ENCODE assay signal across 9 mouse cellular contexts in the genomic region with DNA sequence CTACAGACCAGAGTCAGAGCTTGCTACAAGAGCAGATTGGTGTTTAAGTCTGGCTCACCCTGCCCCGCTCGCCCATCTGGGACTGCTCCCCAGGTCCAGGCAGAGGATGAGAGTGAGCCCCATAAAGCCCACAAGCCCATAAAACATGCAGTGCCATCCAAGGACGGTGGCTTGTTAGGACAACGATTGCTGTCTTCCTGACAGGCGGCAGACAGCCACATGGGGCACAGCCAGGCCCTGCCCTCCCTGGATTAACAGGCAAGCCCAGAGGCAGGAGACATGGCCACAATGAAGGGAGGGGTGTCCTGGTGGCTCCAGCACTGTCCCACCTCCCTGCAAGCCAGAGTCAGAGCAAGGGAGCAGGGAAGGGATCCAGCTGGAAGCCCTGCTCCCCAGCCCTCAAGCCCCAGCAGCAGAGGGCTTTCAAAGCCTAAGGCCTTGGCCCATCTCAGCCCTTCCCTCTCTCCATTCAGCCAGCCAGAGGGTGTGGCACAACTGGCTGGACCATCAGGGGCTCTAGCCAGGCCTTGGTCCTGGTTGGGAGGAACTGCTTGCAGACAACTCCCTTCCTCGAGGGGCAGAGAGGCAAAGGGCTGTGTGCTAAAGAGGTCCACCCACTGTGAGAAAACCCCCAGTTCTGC. TPM values are rescaled to one million over a fixed set of nuclear protein-coding genes. Genes with fewer than 3 reads are reported as not detected.
DNase-seq lines count a peak whose midpoint lies in the region; ATAC-seq and TF ChIP-seq lines count a peak whose summit lies in the region.
"Had no signal": no experiment of that assay in that cellular context is flagged by ENCODE, and none has a peak within 500 bp of the region (broad histone marks: within the 10 kb centered on the region; RNA-seq: fewer than 3 reads in every experiment).

No protein-coding gene starts in this region.

- H3K9me3 ChIP-seq in midbrain, embryonic 10.5 days (replicated peaks), result no peaks in the 10 kb centered on the region
- H3K9me3 ChIP-seq in midbrain, embryonic 16.5 days (replicated peaks; ENCODE audit: control insufficient read depth, low read length, poor library complexity, severe bottlenecking), result no peaks in the 10 kb centered on the region
- no peaks in the 10 kb centered on the region for H3K9me3 ChIP-seq in midbrain, embryonic 11.5 days (ENCODE audit: control insufficient read depth, low read length)

- no peak overlapping the region for H3K4me2 ChIP-seq in midbrain, embryonic 16.5 days (ENCODE audit: low read length)
- no peak overlapping the region for H3K4me2 ChIP-seq in midbrain, embryonic 11.5 days

- peak overlapping the region; percentile 65 for H3K27ac ChIP-seq in midbrain, embryonic 10.5 days (replicated peaks)
- H3K27ac ChIP-seq in midbrain, embryonic 16.5 days (ENCODE audit: low read length), result no peak overlapping the region
- H3K27ac ChIP-seq in gastrocnemius, adult 2 months, result peak overlapping the region; percentile 86
- H3K27ac ChIP-seq in midbrain, embryonic 11.5 days (ENCODE audit: low read depth, low read length), result no peak overlapping the region

- no peak for DNase-seq in midbrain, embryonic 10.5 days (ENCODE audit: low spot score)
- peak; percentile 83 for DNase-seq in gastrocnemius, adult 2 months
- DNase-seq in heart, postnatal 10 days, result peak; percentile 74 to 76
- peak; percentile 62 to 71 for DNase-seq in lung, postnatal 4 days
- no peak for DNase-seq in spleen, adult 12 weeks (ENCODE audit: low spot score)
- DNase-seq in midbrain, embryonic 11.5 days (ENCODE audit: low spot score, missing footprints), result no peak
- DNase-seq in spleen, adult 18-20 months, result no peak
- DNase-seq: kidney, adult 8-10 months had no signal

- intact Hi-C loops in gastrocnemius, adult 2 months (cut with DNase I), result loop anchor here (2.0 kb wide), 1 partner anchor 41 kb away; the partner anchor contains the start of genes Rufy4 and Tns1
- intact Hi-C loops in heart, postnatal 10 days (cut with DNase I), result no loop called here

- H3K27me3 ChIP-seq in midbrain, embryonic 10.5 days (ENCODE audit: low read depth, poor library complexity, severe bottlenecking), result peaks cover 11% of the 10 kb centered on the region; the same call in 1 of the 2 replicates
- H3K27me3 ChIP-seq in midbrain, embryonic 16.5 days (ENCODE audit: control insufficient read depth, insufficient read depth, low read depth, low read length), result no peaks in the 10 kb centered on the region
- H3K27me3 ChIP-seq in midbrain, embryonic 11.5 days (ENCODE audit: control insufficient read depth, insufficient read depth, low read length), result no peaks in the 10 kb centered on the region

- 78% methylated on average over 6 of the region's 6 CpGs for WGBS in midbrain, embryonic 10.5 days
- WGBS in midbrain, embryonic 16.5 days, result 60% methylated on average over 6 of the region's 6 CpGs
- WGBS in midbrain, embryonic 11.5 days, result 61% methylated on average over 6 of the region's 6 CpGs

- TF ChIP-seq CTCF in gastrocnemius, adult 2 months (IDR thresholded peaks at IDR 0.05), result no peak

- ATAC-seq in midbrain, embryonic 16.5 days, result no peak
- ATAC-seq in midbrain, embryonic 11.5 days (ENCODE audit: low FRiP score), result no peak

- H3K9ac ChIP-seq in midbrain, embryonic 16.5 days (ENCODE audit: low read depth, low read length), result no peak overlapping the region
- H3K9ac ChIP-seq in midbrain, embryonic 11.5 days (ENCODE audit: low read length), result no peak overlapping the region

- H3K4me1 ChIP-seq in midbrain, embryonic 10.5 days, result peaks cover 41% of the 10 kb centered on the region
- H3K4me1 ChIP-seq in midbrain, embryonic 16.5 days (ENCODE audit: control insufficient read depth, insufficient read depth, low read length), result no peaks in the 10 kb centered on the region
- H3K4me1 ChIP-seq in midbrain, embryonic 11.5 days (ENCODE audit: control insufficient read depth, insufficient read depth, low read length), result peaks cover 3% of the 10 kb centered on the region; the same call in 1 of the 2 replicates

- H3K36me3 ChIP-seq in midbrain, embryonic 10.5 days, result no peaks in the 10 kb centered on the region
- H3K36me3 ChIP-seq in midbrain, embryonic 16.5 days (ENCODE audit: control insufficient read depth, insufficient read depth, low read length), result no peaks in the 10 kb centered on the region
- no peaks in the 10 kb centered on the region for H3K36me3 ChIP-seq in midbrain, embryonic 11.5 days (ENCODE audit: control insufficient read depth, insufficient read depth, low read length)

- no peak overlapping the region for H3K4me3 ChIP-seq in midbrain, embryonic 10.5 days
- H3K4me3 ChIP-seq in midbrain, embryonic 16.5 days (ENCODE audit: low read depth, low read length), result no peak overlapping the region
- peak overlapping the region; percentile 44 for H3K4me3 ChIP-seq in gastrocnemius, adult 2 months
- no peak overlapping the region for H3K4me3 ChIP-seq in midbrain, embryonic 11.5 days (ENCODE audit: low read depth, low read length)

RNA-seq across cellular contexts. Expression of gene Tns1, which starts 40.1 kb away (rescaled TPM):
- 10.3 and 13.4 TPM in 2 replicates for polyA plus RNA-seq in midbrain, embryonic 10.5 days (2016; fragmentation: Nextera tagmentation; extraction: Ambion mirVana)
- polyA plus RNA-seq in midbrain, embryonic 16.5 days (2015; fragmentation: Nextera tagmentation; extraction: Ambion mirVana), result 8.2 and 11.8 TPM in 2 replicates
- total RNA-seq in gastrocnemius, adult 2 months (2021), result 100 to 1,000 TPM; 294 to 305 TPM
- total RNA-seq in heart, postnatal 10 days (2021), result 100 to 1,000 TPM; 532 to 688 TPM
- polyA plus RNA-seq in midbrain, embryonic 11.5 days (2014; fragmentation: Nextera tagmentation; extraction: Ambion mirVana), result 6.9 and 9.3 TPM in 2 replicates

RNA-seq across cellular contexts. Expression of gene Rufy4, which starts 41.2 kb away (rescaled TPM):
- 0.29 and 0.51 TPM in 2 replicates for polyA plus RNA-seq in midbrain, embryonic 10.5 days (2016; fragmentation: Nextera tagmentation; extraction: Ambion mirVana)
- 0.17 and 0.49 TPM in 2 replicates for polyA plus RNA-seq in midbrain, embryonic 16.5 days (2015; fragmentation: Nextera tagmentation; extraction: Ambion mirVana)
- under 1 TPM in 1 of 2 experiments, not detected in 1; 0.08 TPM for total RNA-seq in gastrocnemius, adult 2 months (2021)
- 1 to 10 TPM; 1.2 to 1.5 TPM for total RNA-seq in heart, postnatal 10 days (2021)
- 0.22 and 0.25 TPM in 2 replicates for polyA plus RNA-seq in midbrain, embryonic 11.5 days (2014; fragmentation: Nextera tagmentation; extraction: Ambion mirVana)

Comparison
In these comparisons a context has a peak if more than half of its experiments do, and no peak if none do; other contexts are left out.
1. H3K27ac ChIP-seq: peak in midbrain, embryonic 10.5 days (single experiment) and gastrocnemius, adult 2 months (single experiment); none in midbrain, embryonic 16.5 days (single experiment) and midbrain, embryonic 11.5 days (single experiment).
2. DNase-seq: peak in gastrocnemius, adult 2 months (single experiment), heart, postnatal 10 days (2 of 2) and lung, postnatal 4 days (2 of 2); none in midbrain, embryonic 10.5 days (single experiment), spleen, adult 12 weeks (single experiment), midbrain, embryonic 11.5 days (single experiment) and spleen, adult 18-20 months (0 of 2).